Mouse (Mus musculus) myocyte (in vitro differentiated cells): ENCODE data around the gene Snrk. TPM values are rescaled to one million over a fixed set of nuclear protein-coding genes. Genes with fewer than 3 reads are reported as not detected.

ENCODE experiments used
- H3K27me3 ChIP-seq: one replicate; pipeline ENCODE4 v1.6.1; 2011; ENCODE audit not compliant: control insufficient read depth, insufficient read depth, insufficient read length
- H3K36me3 ChIP-seq: one replicate; pipeline ENCODE4 v1.6.1; 2011; ENCODE audit not compliant: control insufficient read depth, insufficient read depth
- H3K4me2 ChIP-seq: one replicate; pipeline ENCODE4 v1.6.1; 2011; ENCODE audit warnings: low read depth, control low read depth
- H3K4me3 ChIP-seq: one replicate; pipeline ENCODE4 v1.5.1; 2011; ENCODE audit warnings: mild to moderate bottlenecking, control low read depth, moderate library complexity
- H3K79me2 ChIP-seq: one replicate; pipeline ENCODE4 v1.6.1; 2011; ENCODE audit not compliant: control insufficient read depth, insufficient read depth
- H3ac ChIP-seq: one replicate; pipeline ENCODE4 v1.6.1; 2011; ENCODE audit not compliant: control insufficient read depth, insufficient read length
- CEBPB ChIP-seq: IDR thresholded peaks from 2 replicates; pipeline ENCODE4 v1.6.1; 2011; ENCODE audit warnings: mild to moderate bottlenecking, moderate library complexity; ENCODE audit not compliant: poor library complexity, insufficient read depth, severe bottlenecking
- E2F4 ChIP-seq: IDR thresholded peaks from one replicate; pipeline ENCODE4 v1.6.1; 2011; ENCODE audit warnings: mild to moderate bottlenecking, control low read depth, moderate library complexity; ENCODE audit not compliant: insufficient read depth
- MAX ChIP-seq: IDR thresholded peaks from one replicate; pipeline ENCODE4 v1.6.1; 2011; ENCODE audit warnings: low read depth, mild to moderate bottlenecking, control low read depth
- MYOD1 ChIP-seq, 3 experiments: IDR thresholded peaks; one replicate each; pipeline ENCODE4 v1.6.1; 2011; ENCODE audit warnings: control low read depth in 2 of 3, low read depth in 2 of 3, mild to moderate bottlenecking in 2 of 3, moderate library complexity in 1 of 3; ENCODE audit not compliant: insufficient read length in 2 of 3, control insufficient read depth in 1 of 3
- MYOG ChIP-seq, 3 experiments: IDR thresholded peaks; one replicate each; pipeline ENCODE4 v1.6.1; 2011; ENCODE audit warnings: control low read depth in 2 of 3, low read depth in 2 of 3, mild to moderate bottlenecking in 2 of 3; ENCODE audit not compliant: insufficient read length in 2 of 3, control insufficient read depth in 1 of 3, insufficient read depth in 1 of 3
- POLR2A ChIP-seq: IDR thresholded peaks from one replicate; pipeline ENCODE4 v1.6.1; 2011; ENCODE audit warnings: low read depth, mild to moderate bottlenecking, control low read depth, moderate library complexity; ENCODE audit not compliant: insufficient read length
- POLR2AphosphoS2 ChIP-seq: IDR thresholded peaks from one replicate; pipeline ENCODE4 v1.6.1; 2011; ENCODE audit warnings: low read depth, control low read depth; ENCODE audit not compliant: insufficient read length
- REST ChIP-seq: IDR thresholded peaks from one replicate; pipeline ENCODE4 v1.6.1; 2011; ENCODE audit warnings: mild to moderate bottlenecking, control low read depth, moderate library complexity; ENCODE audit not compliant: insufficient read depth, insufficient read length
- SRF ChIP-seq: IDR thresholded peaks from one replicate; pipeline ENCODE4 v1.6.1; 2011; ENCODE audit warnings: low read depth; ENCODE audit not compliant: control insufficient read depth, insufficient read length
- TCF12 ChIP-seq: IDR thresholded peaks from one replicate; pipeline ENCODE4 v1.6.1; 2011; ENCODE audit warnings: mild to moderate bottlenecking, control low read depth; ENCODE audit not compliant: poor library complexity, insufficient read depth, severe bottlenecking
- TCF3 ChIP-seq: IDR thresholded peaks from one replicate; pipeline ENCODE4 v1.6.1; 2011; ENCODE audit warnings: low read depth, control low read depth; ENCODE audit not compliant: insufficient read length
- USF1 ChIP-seq: IDR thresholded peaks from one replicate; pipeline ENCODE4 v1.6.1; 2011; ENCODE audit warnings: low read depth, mild to moderate bottlenecking, control low read depth, moderate library complexity
- polyA plus RNA-seq: library from polyadenylated mRNA; unstranded; fragments of >200 nt; fragmentation: generic; extraction: Trizol; gene quantifications from one replicate; pipeline ENCODE4 v1.2.1, GENCODE M21; 2012; ENCODE audit warnings: missing spikeins

Snrk gene
- polyA plus RNA-seq, 1 experiment, result 9.9 TPM

DNA sequence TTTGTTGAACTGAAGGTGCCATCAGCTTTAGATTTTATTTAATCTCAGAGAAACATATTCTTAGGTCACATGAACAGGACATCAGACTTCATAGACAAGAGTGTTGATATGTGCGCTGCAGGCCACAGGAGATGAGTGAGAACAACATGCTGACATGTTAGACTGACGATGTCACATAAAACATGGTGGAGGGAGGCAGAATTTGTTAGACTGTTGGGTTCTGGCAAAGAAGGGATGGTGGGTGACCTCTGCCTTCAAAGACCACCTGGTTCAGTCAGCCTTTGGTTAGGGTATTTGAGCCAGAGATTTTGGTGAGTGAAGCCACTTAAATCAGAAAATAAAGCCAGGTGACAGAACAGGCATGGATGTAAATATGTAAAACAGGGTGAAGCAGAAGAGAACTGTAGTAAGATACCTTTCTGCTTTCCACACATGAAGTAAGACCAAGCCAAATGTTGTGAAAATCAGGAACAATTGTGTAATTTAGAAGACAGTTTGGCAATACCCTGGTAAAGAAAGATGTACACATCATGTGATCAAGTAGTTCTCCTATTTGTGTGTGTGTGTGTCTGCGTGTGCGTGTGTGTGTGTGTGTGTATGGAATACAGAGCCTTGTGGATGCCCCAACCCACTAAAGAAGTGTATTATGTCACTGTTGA, 21.4 kb downstream of the Snrk start:
- H3K36me3 ChIP-seq, result peaks cover 16% of the 10 kb centered on the region
- no peak overlapping the region for H3ac ChIP-seq
- no peaks in the 10 kb centered on the region for H3K79me2 ChIP-seq
- H3K4me3 ChIP-seq, result no peak overlapping the region
- TF ChIP-seq E2F4 (no peak), USF1 (no peak), SRF (no peak), MYOD1 (IDR thresholded peaks at IDR 0.05; ENCODE audit: control insufficient read depth in 1 of 3, insufficient read length in 2 of 3, low read depth in 2 of 3) (no peak), TCF12 (no peak), MAX (no peak), REST (no peak), TCF3 (no peak), CEBPB (no peak), MYOG (IDR thresholded peaks at IDR 0.05; ENCODE audit: control insufficient read depth in 1 of 3, insufficient read depth in 1 of 3, insufficient read length in 2 of 3, low read depth in 2 of 3) (no peak), POLR2AphosphoS2 (no peak), POLR2A (no peak)
- H3K27me3 ChIP-seq, result no peaks in the 10 kb centered on the region
- H3K4me2 ChIP-seq, result no peak overlapping the region

DNA sequence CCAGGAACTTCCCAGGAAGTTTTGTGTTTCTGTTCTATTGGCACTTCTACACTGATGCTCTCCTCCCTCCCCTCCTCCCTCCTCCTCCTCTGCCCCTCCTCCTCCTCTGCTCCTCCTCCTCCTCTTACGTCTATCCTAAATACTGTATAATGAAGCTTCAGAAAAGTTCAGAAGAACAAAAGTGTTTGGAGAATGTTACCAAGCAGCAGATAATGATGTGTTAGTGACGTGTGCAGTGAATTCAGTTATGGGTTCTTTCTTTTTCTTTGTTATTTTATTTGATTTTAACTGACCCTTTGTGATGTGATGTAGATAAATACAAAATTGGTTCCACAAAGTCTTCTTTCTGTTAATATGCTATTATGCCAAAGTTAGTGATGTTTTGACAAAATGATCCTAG, 22.2 kb downstream of the Snrk start:
- no peak for TF ChIP-seq TCF3
- no peak for TF ChIP-seq POLR2A
- TF ChIP-seq CEBPB, result no peak
- TF ChIP-seq POLR2AphosphoS2, result no peak
- TF ChIP-seq MYOD1 (IDR thresholded peaks at IDR 0.05; ENCODE audit: control insufficient read depth in 1 of 3, insufficient read length in 2 of 3, low read depth in 2 of 3), result no peak
- TF ChIP-seq E2F4, result no peak
- TF ChIP-seq REST, result no peak
- TF ChIP-seq SRF, result no peak
- Histone ChIP-seq H3K79me2 (no peaks in the 10 kb centered on the region), H3K4me3 (no peak overlapping the region), H3K4me2 (no peak overlapping the region), H3K27me3 (no peaks in the 10 kb centered on the region), H3ac (no peak overlapping the region), H3K36me3 (peaks cover 16% of the 10 kb centered on the region)

DNA sequence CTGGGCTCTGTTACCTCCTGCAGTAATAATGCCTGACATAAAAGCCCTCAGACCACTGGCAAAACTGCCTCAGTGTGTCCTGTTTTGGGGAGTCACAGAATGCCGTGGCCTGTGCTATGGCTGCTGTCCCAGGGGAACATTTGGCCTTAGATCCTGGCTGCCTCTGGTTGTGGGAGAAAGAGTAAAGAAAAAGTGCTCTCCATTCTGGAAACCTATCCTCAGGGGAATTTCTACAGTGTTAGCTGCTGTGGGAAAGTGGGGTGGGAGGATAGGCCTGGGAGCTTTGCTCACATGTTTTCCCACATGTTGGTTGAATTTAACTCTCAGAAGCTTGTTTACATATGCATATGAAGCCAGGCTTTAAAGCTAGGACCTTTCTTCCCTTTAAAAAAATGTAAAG, 26.2 kb downstream of the Snrk start:
- Histone ChIP-seq H3K36me3 (peaks cover 17% of the 10 kb centered on the region), H3K79me2 (no peaks in the 10 kb centered on the region), H3K27me3 (no peaks in the 10 kb centered on the region), H3ac (no peak overlapping the region), H3K4me2 (no peak overlapping the region), H3K4me3 (no peak overlapping the region)
- TF ChIP-seq POLR2AphosphoS2 (no peak), USF1 (no peak), MYOG (IDR thresholded peaks at IDR 0.05; ENCODE audit: control insufficient read depth in 1 of 3, insufficient read depth in 1 of 3, insufficient read length in 2 of 3, low read depth in 2 of 3) (no peak), MYOD1 (IDR thresholded peaks at IDR 0.05; ENCODE audit: control insufficient read depth in 1 of 3, insufficient read length in 2 of 3, low read depth in 2 of 3) (no peak), SRF (no peak), TCF3 (no peak), MAX (no peak), E2F4 (no peak), POLR2A (no peak), CEBPB (no peak), TCF12 (no peak), REST (no peak)

DNA sequence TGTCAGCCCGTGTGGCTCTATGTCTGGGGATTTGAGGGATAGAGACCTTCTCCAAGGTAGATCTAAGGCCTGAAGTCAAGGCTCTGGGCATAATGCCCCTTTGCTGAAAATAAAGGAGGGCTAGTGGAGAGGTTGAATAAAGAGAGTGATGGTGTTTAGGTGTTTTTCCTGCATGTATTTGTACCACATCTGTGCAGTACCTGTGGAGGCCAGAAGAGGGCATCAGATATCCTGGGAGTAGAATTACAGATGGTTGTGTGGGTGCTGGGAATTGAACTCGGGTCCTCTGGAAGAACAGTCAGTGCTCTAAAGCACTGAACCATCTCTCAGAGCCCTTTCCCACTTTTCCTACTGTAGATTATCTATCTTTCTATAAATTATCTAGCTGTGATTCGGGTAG, 27.7 kb downstream of the Snrk start:
- Histone ChIP-seq H3ac (no peak overlapping the region), H3K36me3 (peaks cover 14% of the 10 kb centered on the region), H3K4me3 (no peak overlapping the region), H3K79me2 (no peaks in the 10 kb centered on the region), H3K27me3 (no peaks in the 10 kb centered on the region), H3K4me2 (no peak overlapping the region)
- TF ChIP-seq MYOG (IDR thresholded peaks at IDR 0.05; ENCODE audit: control insufficient read depth in 1 of 3, insufficient read depth in 1 of 3, insufficient read length in 2 of 3, low read depth in 2 of 3), result no peak
- no peak for TF ChIP-seq MAX

DNA sequence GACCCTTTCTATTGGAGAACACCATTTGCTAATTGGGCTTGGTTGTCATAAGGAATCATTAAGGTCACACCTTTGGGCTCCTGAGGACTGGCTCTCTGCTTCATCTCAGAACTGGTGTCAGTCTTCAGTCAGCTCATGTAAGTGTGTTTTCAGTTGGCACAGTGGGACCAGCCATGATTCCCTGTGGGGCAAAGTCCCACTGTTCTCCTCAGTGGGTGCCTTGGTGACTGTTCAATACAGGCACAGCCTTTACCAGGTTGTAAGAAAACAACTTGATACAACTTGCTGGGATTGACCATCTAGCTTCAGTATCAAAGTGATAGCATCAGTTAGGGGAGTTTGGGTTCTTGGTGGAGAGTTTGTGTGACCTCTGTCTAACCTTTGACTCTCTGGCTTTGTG, 28.6 kb downstream of the Snrk start:
- H3ac ChIP-seq, result no peak overlapping the region
- H3K4me2 ChIP-seq, result no peak overlapping the region
- TF ChIP-seq CEBPB (no peak), SRF (no peak), TCF3 (no peak)
- H3K36me3 ChIP-seq, result peaks cover 14% of the 10 kb centered on the region
- no peaks in the 10 kb centered on the region for H3K27me3 ChIP-seq
- no peaks in the 10 kb centered on the region for H3K79me2 ChIP-seq
- no peak overlapping the region for H3K4me3 ChIP-seq
